Mouse (Mus musculus): ENCODE measurements around the gene Etv6. TPM values are rescaled to one million over a fixed set of nuclear protein-coding genes. Genes with fewer than 3 reads are reported as not detected.

Gene Etv6
- polyA plus RNA-seq, 1 experiment from 2014 or later = 24.8 TPM

- no peak overlapping the region for H3K4me3 ChIP-seq (ENCODE audit: inconsistent target)
- H3K27ac ChIP-seq = no peak overlapping the region
- 31% methylated on average over 8 of the region's 8 CpGs for WGBS (ENCODE audit: missing documents)
These were observed 120.6 kb downstream of the Etv6 start for GRCm38 (mm10) chr6:134155900-134156623.

GRCm38 (mm10) chr6:134157533-134158115 is 122.1 kb downstream of the Etv6 start:
- Histone ChIP-seq H3K27ac (no peak overlapping the region), H3K36me3 (ENCODE audit: inconsistent target) (peaks cover 16% of the 10 kb centered on the region), H3K4me3 (ENCODE audit: inconsistent target) (no peak overlapping the region), H3K79me2 (ENCODE audit: inconsistent target) (peaks cover 98% of the 10 kb centered on the region; the same call in 1 of the 2 replicates)
- WGBS (ENCODE audit: missing documents) = 93% methylated on average over 5 of the region's 6 CpGs

More at GRCm38 (mm10) chr6:134155900-134156623, 120.6 kb downstream of the Etv6 start:
- H3K36me3 ChIP-seq (ENCODE audit: inconsistent target) = peaks cover 7% of the 10 kb centered on the region
- peaks cover 96% of the 10 kb centered on the region; the same call in 1 of the 2 replicates for H3K79me2 ChIP-seq (ENCODE audit: inconsistent target)

GRCm38 (mm10) chr6:134158201-134158600 is 122.7 kb downstream of the Etv6 start:
- no peak overlapping the region for H3K27ac ChIP-seq
- peaks cover 16% of the 10 kb centered on the region for H3K36me3 ChIP-seq (ENCODE audit: inconsistent target)
- peaks cover 98% of the 10 kb centered on the region; the same call in 1 of the 2 replicates for H3K79me2 ChIP-seq (ENCODE audit: inconsistent target)
- H3K4me3 ChIP-seq (ENCODE audit: inconsistent target) = no peak overlapping the region
- WGBS (ENCODE audit: missing documents) = 52% methylated on average over 2 of the region's 2 CpGs

- 81% methylated on average over 4 of the region's 4 CpGs for WGBS (ENCODE audit: missing documents)
- Histone ChIP-seq H3K4me3 (ENCODE audit: inconsistent target) (no peak overlapping the region), H3K79me2 (ENCODE audit: inconsistent target) (peaks cover 98% of the 10 kb centered on the region; the same call in 1 of the 2 replicates), H3K36me3 (ENCODE audit: inconsistent target) (peaks cover 16% of the 10 kb centered on the region), H3K27ac (no peak overlapping the region)
These were observed 124.2 kb downstream of the Etv6 start for GRCm38 (mm10) chr6:134159672-134160071.

GRCm38 (mm10) chr6:134161040-134161439 is 125.5 kb downstream of the Etv6 start:
- 90% methylated on average over 13 of the region's 13 CpGs for WGBS (ENCODE audit: missing documents)
- no peak overlapping the region for H3K4me3 ChIP-seq (ENCODE audit: inconsistent target)
- peaks cover 98% of the 10 kb centered on the region; the same call in 1 of the 2 replicates for H3K79me2 ChIP-seq (ENCODE audit: inconsistent target)
- H3K27ac ChIP-seq = no peak overlapping the region
- peaks cover 16% of the 10 kb centered on the region for H3K36me3 ChIP-seq (ENCODE audit: inconsistent target)

GRCm38 (mm10) chr6:134163346-134163745 is 127.8 kb downstream of the Etv6 start:
- Histone ChIP-seq H3K36me3 (ENCODE audit: inconsistent target) (peaks cover 16% of the 10 kb centered on the region), H3K4me3 (ENCODE audit: inconsistent target) (no peak overlapping the region), H3K27ac (no peak overlapping the region), H3K79me2 (ENCODE audit: inconsistent target) (peaks cover 93% of the 10 kb centered on the region)
- 100% methylated on average over 1 of the region's 1 CpGs for WGBS (ENCODE audit: missing documents)

- H3K79me2 ChIP-seq (ENCODE audit: inconsistent target) = peaks cover 93% of the 10 kb centered on the region
- WGBS (ENCODE audit: missing documents) = 80% methylated on average over 8 of the region's 8 CpGs
- no peak overlapping the region for H3K27ac ChIP-seq
- H3K4me3 ChIP-seq (ENCODE audit: inconsistent target) = no peak overlapping the region
- H3K36me3 ChIP-seq (ENCODE audit: inconsistent target) = peaks cover 16% of the 10 kb centered on the region
These were observed 128.9 kb downstream of the Etv6 start for GRCm38 (mm10) chr6:134164356-134164755.

GRCm38 (mm10) chr6:134165012-134165411 is 129.5 kb downstream of the Etv6 start:
- H3K36me3 ChIP-seq (ENCODE audit: inconsistent target) = peaks cover 16% of the 10 kb centered on the region
- H3K4me3 ChIP-seq (ENCODE audit: inconsistent target) = no peak overlapping the region
- H3K79me2 ChIP-seq (ENCODE audit: inconsistent target) = peaks cover 93% of the 10 kb centered on the region
- WGBS (ENCODE audit: missing documents) = 47% methylated on average over 8 of the region's 8 CpGs
- no peak overlapping the region for H3K27ac ChIP-seq

- Histone ChIP-seq H3K4me3 (ENCODE audit: inconsistent target) (no peak overlapping the region), H3K36me3 (ENCODE audit: inconsistent target) (no peaks in the 10 kb centered on the region), H3K27ac (no peak overlapping the region), H3K79me2 (ENCODE audit: inconsistent target) (peaks cover 71% of the 10 kb centered on the region)
- 85% methylated on average over 5 of the region's 5 CpGs for WGBS (ENCODE audit: missing documents)
These were observed 132.5 kb downstream of the Etv6 start for GRCm38 (mm10) chr6:134167963-134168362.

GRCm38 (mm10) chr6:134168799-134169198 is 133.3 kb downstream of the Etv6 start:
- no peak overlapping the region for H3K4me3 ChIP-seq (ENCODE audit: inconsistent target)
- WGBS (ENCODE audit: missing documents) = 89% methylated on average over 11 of the region's 11 CpGs
- H3K79me2 ChIP-seq (ENCODE audit: inconsistent target) = peaks cover 65% of the 10 kb centered on the region
- no peaks in the 10 kb centered on the region for H3K36me3 ChIP-seq (ENCODE audit: inconsistent target)
- H3K27ac ChIP-seq = no peak overlapping the region

GRCm38 (mm10) chr6:134171235-134171634 is 135.7 kb downstream of the Etv6 start:
- peak overlapping the region; percentile 79 for H3K27ac ChIP-seq
- no peak overlapping the region for H3K4me3 ChIP-seq (ENCODE audit: inconsistent target)
- 10% methylated on average over 1 of the region's 1 CpGs for WGBS (ENCODE audit: missing documents)
- no peaks in the 10 kb centered on the region for H3K36me3 ChIP-seq (ENCODE audit: inconsistent target)
- peaks cover 65% of the 10 kb centered on the region for H3K79me2 ChIP-seq (ENCODE audit: inconsistent target)

- Histone ChIP-seq H3K36me3 (ENCODE audit: inconsistent target) (no peaks in the 10 kb centered on the region), H3K27ac (peak overlapping the region; percentile 79), H3K79me2 (ENCODE audit: inconsistent target) (peaks cover 68% of the 10 kb centered on the region), H3K4me3 (ENCODE audit: inconsistent target) (no peak overlapping the region)
- 15% methylated on average over 17 of the region's 17 CpGs for WGBS (ENCODE audit: missing documents)
These were observed 136.6 kb downstream of the Etv6 start for GRCm38 (mm10) chr6:134171906-134172728.

GRCm38 (mm10) chr6:134173439-134173838 is 137.9 kb downstream of the Etv6 start:
- no peak overlapping the region for H3K4me3 ChIP-seq (ENCODE audit: inconsistent target)
- peak overlapping the region; percentile 79 for H3K27ac ChIP-seq
- H3K79me2 ChIP-seq (ENCODE audit: inconsistent target) = peaks cover 73% of the 10 kb centered on the region
- no peaks in the 10 kb centered on the region for H3K36me3 ChIP-seq (ENCODE audit: inconsistent target)
- 55% methylated on average over 6 of the region's 6 CpGs for WGBS (ENCODE audit: missing documents)

GRCm38 (mm10) chr6:134175059-134175458 is 139.6 kb downstream of the Etv6 start:
- no peaks in the 10 kb centered on the region for H3K36me3 ChIP-seq (ENCODE audit: inconsistent target)
- 38% methylated on average over 9 of the region's 9 CpGs for WGBS (ENCODE audit: missing documents)
- H3K79me2 ChIP-seq (ENCODE audit: inconsistent target) = peaks cover 73% of the 10 kb centered on the region
- no peak overlapping the region for H3K4me3 ChIP-seq (ENCODE audit: inconsistent target)
- H3K27ac ChIP-seq = no peak overlapping the region
